In the genomic region with DNA sequence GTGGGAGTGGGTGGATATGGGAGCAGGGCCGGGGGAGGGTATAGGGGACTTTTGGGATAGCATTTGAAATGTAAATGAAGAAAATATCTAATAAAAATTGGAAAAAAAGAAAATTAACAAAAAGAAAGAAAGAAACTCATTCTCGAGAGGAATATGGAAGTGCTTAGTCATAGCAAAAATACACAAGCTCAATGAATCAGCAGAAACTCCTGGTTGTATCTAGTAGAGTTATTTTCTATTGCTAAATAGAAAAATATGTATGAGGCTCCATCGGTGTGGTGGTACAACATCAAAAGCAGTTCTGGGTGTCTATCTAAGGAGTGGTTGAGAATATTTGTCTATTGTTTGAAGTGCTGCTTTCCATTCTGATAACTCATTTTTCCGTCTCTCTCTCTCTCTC, we compare ENCODE assay signal across 27 mouse cellular contexts.
DNase-seq lines count a peak whose midpoint lies in the region; ATAC-seq and TF ChIP-seq lines count a peak whose summit lies in the region.
"Had no signal": no experiment of that assay in that cellular context is flagged by ENCODE, and none has a peak within 500 bp of the region (broad histone marks: within the 10 kb centered on the region; RNA-seq: fewer than 3 reads in every experiment).

No protein-coding gene starts in this region.

- TF ChIP-seq POLR2A in MEL (IDR thresholded peaks at IDR 0.05; ENCODE audit: control insufficient read depth in 1 of 2, insufficient read depth in 1 of 2, low read depth in 1 of 2, low read length in 2 of 2, poor library complexity in 1 of 2) = no peak

- H3K9me3 ChIP-seq in liver, embryonic 16.5 days (replicated peaks; ENCODE audit: control insufficient read depth, low read length) = no peaks in the 10 kb centered on the region
- no peaks in the 10 kb centered on the region for H3K9me3 ChIP-seq in liver, embryonic 11.5 days (ENCODE audit: control insufficient read depth, low read length)
- H3K9me3 ChIP-seq in MEL (replicated peaks; ENCODE audit: insufficient read depth, low read length) = no peaks in the 10 kb centered on the region
- no peaks in the 10 kb centered on the region for H3K9me3 ChIP-seq in forebrain, embryonic 15.5 days
- H3K9me3 ChIP-seq: embryonic facial prominence, embryonic 10.5 days; embryonic facial prominence, embryonic 12.5 days; forebrain, embryonic 10.5 days; forebrain, embryonic 12.5 days; G1E had no signal

- no peak for TF ChIP-seq CTCF in MEL (IDR thresholded peaks at IDR 0.05 in 2 of 3, conservative IDR thresholded peaks at IDR 0.05 in 1 of 3; ENCODE audit: control insufficient read depth in 1 of 3, insufficient read depth in 1 of 3, low read depth in 2 of 3, low read length in 3 of 3, poor library complexity in 1 of 3, severe bottlenecking in 1 of 3)

- H3K79me2 ChIP-seq in MEL (ENCODE audit: control insufficient read depth, insufficient read depth, low read length, poor library complexity) = no peaks in the 10 kb centered on the region

- no peak overlapping the region for H3K9ac ChIP-seq in liver, embryonic 16.5 days (ENCODE audit: low read depth, low read length)
- no peak overlapping the region for H3K9ac ChIP-seq in liver, embryonic 11.5 days (ENCODE audit: low read depth, low read length)
- no peak overlapping the region for H3K9ac ChIP-seq in MEL (ENCODE audit: control insufficient read depth, low read depth, low read length, poor library complexity, severe bottlenecking)
- H3K9ac ChIP-seq in forebrain, embryonic 15.5 days (replicated peaks) = no peak overlapping the region
- H3K9ac ChIP-seq: embryonic facial prominence, embryonic 12.5 days; forebrain, embryonic 12.5 days; forebrain, postnatal 0 days had no signal

- no peak for TF ChIP-seq EP300 in MEL (IDR thresholded peaks at IDR 0.05; ENCODE audit: low read depth in 1 of 2, low read length in 2 of 2)

- peak; percentile 48; the same call in 1 of the 2 replicates for ATAC-seq in liver, embryonic 16.5 days (ENCODE audit: low read depth)
- ATAC-seq in liver, embryonic 11.5 days (replicated peaks; ENCODE audit: low FRiP score) = no peak
- peak; percentile 67; the same call in 1 of the 2 replicates for ATAC-seq in erythroblast, adult 5-6 weeks (replicated peaks; ENCODE audit: low FRiP score, poor library complexity, severe bottlenecking)
- no peak for ATAC-seq in forebrain, embryonic 15.5 days (replicated peaks)
- ATAC-seq: activated CD4-positive, CD25-positive, alpha-beta regulatory T cell, adult 4 months; CD4-positive, CD25-positive, alpha-beta regulatory T cell, adult 4 months; forebrain, embryonic 14.5 days; forebrain, postnatal 0 days; Patski had no signal

- no peak overlapping the region for H3K27ac ChIP-seq in liver, embryonic 16.5 days (ENCODE audit: low read length)
- H3K27ac ChIP-seq in liver, embryonic 11.5 days (ENCODE audit: low read depth, low read length) = no peak overlapping the region
- no peak overlapping the region for H3K27ac ChIP-seq in MEL (ENCODE audit: control insufficient read depth, low read depth, low read length)
- no peak overlapping the region for H3K27ac ChIP-seq in forebrain, embryonic 15.5 days (replicated peaks)
- H3K27ac ChIP-seq: embryonic facial prominence, embryonic 10.5 days; embryonic facial prominence, embryonic 12.5 days; forebrain, embryonic 10.5 days; forebrain, embryonic 12.5 days had no signal

- no peak overlapping the region for H3K4me3 ChIP-seq in liver, embryonic 16.5 days (ENCODE audit: low read depth, low read length)
- no peak overlapping the region for H3K4me3 ChIP-seq in liver, embryonic 11.5 days (ENCODE audit: low read depth, low read length)
- H3K4me3 ChIP-seq in MEL (ENCODE audit: control insufficient read depth in 1 of 2, insufficient read depth in 1 of 2, low read depth in 2 of 2, low read length in 2 of 2) = no peak overlapping the region
- H3K4me3 ChIP-seq in forebrain, embryonic 15.5 days = no peak overlapping the region
- H3K4me3 ChIP-seq: embryonic facial prominence, embryonic 10.5 days; embryonic facial prominence, embryonic 12.5 days; erythroblast, embryonic 14.5 days; forebrain, embryonic 10.5 days; forebrain, embryonic 12.5 days had no signal

- no peaks in the 10 kb centered on the region for H3K27me3 ChIP-seq in liver, embryonic 16.5 days (ENCODE audit: control insufficient read depth, insufficient read depth, low read depth, low read length)
- no peaks in the 10 kb centered on the region for H3K27me3 ChIP-seq in liver, embryonic 11.5 days (replicated peaks; ENCODE audit: control insufficient read depth, insufficient read depth, low read length)
- H3K27me3 ChIP-seq in MEL (ENCODE audit: control insufficient read depth in 1 of 2, insufficient read depth in 2 of 2, low read length in 2 of 2) = peaks cover 1% of the 10 kb centered on the region in 2 experiments; a peak in 1 of 4 replicates
- no peaks in the 10 kb centered on the region for H3K27me3 ChIP-seq in forebrain, embryonic 15.5 days
- H3K27me3 ChIP-seq: CH12.LX; embryonic facial prominence, embryonic 12.5 days had no signal

- H3K36me3 ChIP-seq in liver, embryonic 16.5 days (ENCODE audit: control insufficient read depth, insufficient read depth) = no peaks in the 10 kb centered on the region
- H3K36me3 ChIP-seq in liver, embryonic 11.5 days (ENCODE audit: control insufficient read depth, insufficient read depth, low read length) = no peaks in the 10 kb centered on the region
- H3K36me3 ChIP-seq in MEL (ENCODE audit: control insufficient read depth in 1 of 2, insufficient read depth in 2 of 2, low read length in 2 of 2) = no peaks in the 10 kb centered on the region
- H3K36me3 ChIP-seq in forebrain, embryonic 15.5 days = no peaks in the 10 kb centered on the region
- H3K36me3 ChIP-seq: embryonic facial prominence, embryonic 10.5 days; embryonic facial prominence, embryonic 12.5 days; forebrain, embryonic 10.5 days; forebrain, embryonic 12.5 days; G1E had no signal

- 61% methylated on average over 4 of the region's 4 CpGs for WGBS in liver, embryonic 16.5 days (ENCODE audit: insufficient replicate concordance)
- WGBS in liver, embryonic 11.5 days = 82% methylated on average over 4 of the region's 4 CpGs
- WGBS in forebrain, embryonic 15.5 days = 93% methylated on average over 4 of the region's 4 CpGs

- no peak for TF ChIP-seq RAD21 in MEL (IDR thresholded peaks at IDR 0.05; ENCODE audit: low read depth, low read length)

- H3K4me2 ChIP-seq in liver, embryonic 16.5 days (ENCODE audit: low read depth, low read length) = no peak overlapping the region
- H3K4me2 ChIP-seq in liver, embryonic 11.5 days = no peak overlapping the region
- H3K4me2 ChIP-seq in forebrain, embryonic 15.5 days (replicated peaks) = no peak overlapping the region
- H3K4me2 ChIP-seq: embryonic facial prominence, embryonic 12.5 days; forebrain, embryonic 12.5 days had no signal

- H3K4me1 ChIP-seq in liver, embryonic 16.5 days (ENCODE audit: control insufficient read depth, low read depth, low read length) = no peaks in the 10 kb centered on the region
- no peaks in the 10 kb centered on the region for H3K4me1 ChIP-seq in liver, embryonic 11.5 days (replicated peaks; ENCODE audit: control insufficient read depth, insufficient read depth, low read length)
- H3K4me1 ChIP-seq in MEL (ENCODE audit: control insufficient read depth in 1 of 2, insufficient read depth in 2 of 2, low read length in 2 of 2) = no peaks in the 10 kb centered on the region
- H3K4me1 ChIP-seq in forebrain, embryonic 15.5 days = no peaks in the 10 kb centered on the region
- H3K4me1 ChIP-seq: embryonic facial prominence, embryonic 10.5 days; embryonic facial prominence, embryonic 12.5 days; forebrain, embryonic 10.5 days; forebrain, embryonic 12.5 days had no signal

- DNase-seq in liver, embryonic 11.5 days (ENCODE audit: low spot score) = no peak
- DNase-seq in MEL (ENCODE audit: low read depth, low spot score) = peak; percentile 37
- no peak for DNase-seq in frontal cortex, postnatal 14 days (ENCODE audit: low spot score in 2 of 2)
- DNase-seq: adrenal gland, adult 8-10 months; adrenal gland, postnatal 14 days; adrenal gland, postnatal 36 days; B cell, adult 2 months; cerebellum, adult 11-12 months; cerebellum, adult 2 months; cerebellum, adult 9-10 months; cerebellum, postnatal 10 days; cerebellum, postnatal 25 days; forebrain, postnatal 0 days had no signal

TF ChIP-seq in MEL, 35 proteins besides CTCF, POLR2A, EP300 and RAD21:
- TF ChIP-seq MXI1 (IDR thresholded peaks at IDR 0.05; ENCODE audit: low read depth, low read length) = no peak
- TF ChIP-seq TBP (IDR thresholded peaks at IDR 0.05; ENCODE audit: low read depth, low read length) = no peak
- no peak for TF ChIP-seq ZC3H11A (IDR thresholded peaks at IDR 0.05; ENCODE audit: low read depth, low read length)
- no peak for TF ChIP-seq MYC (IDR thresholded peaks at IDR 0.05; ENCODE audit: low read depth, low read length)
- no peak for TF ChIP-seq USF1 (IDR thresholded peaks at IDR 0.05; ENCODE audit: low read depth, low read length)
- no peak for TF ChIP-seq GATA1 (IDR thresholded peaks at IDR 0.05; ENCODE audit: low read depth, low read length)
- no peak for TF ChIP-seq ELF1 (IDR thresholded peaks at IDR 0.05; ENCODE audit: low read depth, low read length)

Comparison
In these comparisons a context has a peak if more than half of its experiments do, and no peak if none do; other contexts are left out.
1. ATAC-seq: peak in liver, embryonic 16.5 days (single experiment) and erythroblast, adult 5-6 weeks (single experiment); none in liver, embryonic 11.5 days (single experiment) and forebrain, embryonic 15.5 days (single experiment).